Mouse (Mus musculus): ENCODE results near the gene Ccdc184. TPM values are rescaled to one million over a fixed set of nuclear protein-coding genes. Genes with fewer than 3 reads are reported as not detected.

Gene Ccdc184
- polyA plus RNA-seq, 1 experiment, result 0.18 TPM

DNA sequence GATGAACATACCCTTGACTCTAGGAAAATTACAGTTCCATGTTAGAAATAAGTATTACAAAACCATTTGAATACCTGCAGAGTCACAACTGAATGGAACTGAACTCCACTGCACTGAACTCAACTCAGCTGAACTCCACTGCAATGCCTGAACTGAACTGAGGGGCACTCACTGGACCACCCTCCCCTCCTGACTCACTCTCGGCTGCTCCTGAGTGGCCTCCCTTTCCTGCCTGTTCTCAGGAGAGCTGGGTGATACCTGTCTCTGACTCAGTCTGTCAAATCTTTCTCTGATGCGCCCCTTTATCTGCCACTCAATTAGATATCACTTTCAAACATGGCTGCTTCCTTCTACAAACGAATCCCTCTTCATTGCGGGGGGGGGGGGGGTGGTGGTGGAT is 12.8 kb upstream of the Ccdc184 start:
- Histone ChIP-seq H3K4me1 (ENCODE audit: control insufficient read depth, insufficient read depth, low read length) (no peaks in the 10 kb centered on the region), H3K27ac (ENCODE audit: insufficient read depth, low read length) (no peak overlapping the region), H3K4me3 (ENCODE audit: insufficient read depth, low read length) (no peak overlapping the region)
- TF ChIP-seq POLR2A (IDR thresholded peaks at IDR 0.05; ENCODE audit: low read depth, low read length) (no peak), CTCF (IDR thresholded peaks at IDR 0.05; ENCODE audit: borderline replicate concordance, insufficient read depth, low read length) (no peak)

DNA sequence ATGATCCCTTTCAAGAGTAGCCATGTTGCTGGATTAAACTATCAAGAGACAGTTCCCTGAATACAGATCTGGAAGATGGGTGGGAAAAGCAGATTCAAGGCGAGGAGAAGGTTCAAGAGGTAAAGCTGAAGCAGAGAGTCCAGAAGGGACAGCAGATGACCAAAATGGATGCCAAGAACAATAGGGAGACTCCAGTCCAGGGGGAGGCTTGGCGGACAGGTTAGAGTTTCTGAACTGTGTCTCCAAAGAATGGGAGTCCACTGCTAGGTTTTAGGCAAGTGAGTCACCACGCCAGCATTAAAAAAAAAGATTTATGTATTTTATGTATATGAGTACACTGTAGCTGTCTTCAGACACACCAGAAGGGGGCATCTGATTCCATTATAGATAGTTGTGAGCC is 12.3 kb upstream of the Ccdc184 start:
- Histone ChIP-seq H3K27ac (ENCODE audit: insufficient read depth, low read length) (no peak overlapping the region), H3K4me1 (ENCODE audit: control insufficient read depth, insufficient read depth, low read length) (no peaks in the 10 kb centered on the region), H3K4me3 (ENCODE audit: insufficient read depth, low read length) (no peak overlapping the region)
- TF ChIP-seq POLR2A (IDR thresholded peaks at IDR 0.05; ENCODE audit: low read depth, low read length) (no peak), CTCF (IDR thresholded peaks at IDR 0.05; ENCODE audit: borderline replicate concordance, insufficient read depth, low read length) (no peak)

DNA sequence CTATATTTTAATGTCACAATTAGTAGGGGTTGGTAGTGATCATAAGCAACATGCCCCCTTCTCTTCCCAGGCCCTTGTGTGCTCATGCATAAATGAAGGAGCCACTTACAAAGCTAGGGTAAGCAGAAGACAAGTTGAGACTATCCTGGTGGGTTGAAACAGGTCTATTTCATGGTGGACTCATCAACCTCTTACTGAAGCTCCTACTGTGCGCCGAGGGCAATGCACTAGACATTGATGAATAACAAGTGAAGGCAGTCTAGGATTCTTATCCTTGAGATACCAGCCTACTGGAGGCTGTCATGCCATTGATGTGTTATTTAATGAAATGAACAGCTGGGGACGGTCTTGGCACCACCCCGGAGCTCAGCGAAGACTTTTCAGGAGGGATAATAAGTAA is 11.7 kb upstream of the Ccdc184 start:
- H3K4me1 ChIP-seq (ENCODE audit: control insufficient read depth, insufficient read depth, low read length), result no peaks in the 10 kb centered on the region
- no peak overlapping the region for H3K4me3 ChIP-seq (ENCODE audit: insufficient read depth, low read length)
- no peak for TF ChIP-seq POLR2A (IDR thresholded peaks at IDR 0.05; ENCODE audit: low read depth, low read length)
- TF ChIP-seq CTCF (IDR thresholded peaks at IDR 0.05; ENCODE audit: borderline replicate concordance, insufficient read depth, low read length), result no peak
- peak overlapping the region; percentile 10; the same call in 1 of the 2 replicates for H3K27ac ChIP-seq (ENCODE audit: insufficient read depth, low read length)

DNA sequence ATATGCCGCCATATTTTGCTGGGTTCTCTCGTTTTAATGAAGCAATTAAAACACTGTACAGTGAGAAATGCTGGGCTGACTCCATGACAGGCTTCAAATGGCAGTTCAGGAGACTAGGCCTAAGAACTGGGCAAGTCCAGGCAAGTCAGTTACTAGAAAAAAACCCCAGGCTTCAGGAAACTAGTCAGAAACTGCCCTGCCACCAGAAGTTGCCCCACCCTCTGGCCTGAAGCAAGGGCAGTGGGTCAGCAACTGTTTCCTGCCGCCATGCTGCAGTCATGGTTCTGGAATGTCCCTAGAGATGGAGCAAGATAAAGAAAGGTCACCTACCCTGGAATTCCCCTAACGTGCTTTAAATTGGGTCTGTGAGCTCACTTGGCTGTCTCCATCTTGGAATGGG is 11.0 kb upstream of the Ccdc184 start:
- TF ChIP-seq CTCF (IDR thresholded peaks at IDR 0.05; ENCODE audit: borderline replicate concordance, insufficient read depth, low read length) (no peak), POLR2A (IDR thresholded peaks at IDR 0.05; ENCODE audit: low read depth, low read length) (no peak)
- H3K4me3 ChIP-seq (ENCODE audit: insufficient read depth, low read length), result no peak overlapping the region
- no peaks in the 10 kb centered on the region for H3K4me1 ChIP-seq (ENCODE audit: control insufficient read depth, insufficient read depth, low read length)

DNA sequence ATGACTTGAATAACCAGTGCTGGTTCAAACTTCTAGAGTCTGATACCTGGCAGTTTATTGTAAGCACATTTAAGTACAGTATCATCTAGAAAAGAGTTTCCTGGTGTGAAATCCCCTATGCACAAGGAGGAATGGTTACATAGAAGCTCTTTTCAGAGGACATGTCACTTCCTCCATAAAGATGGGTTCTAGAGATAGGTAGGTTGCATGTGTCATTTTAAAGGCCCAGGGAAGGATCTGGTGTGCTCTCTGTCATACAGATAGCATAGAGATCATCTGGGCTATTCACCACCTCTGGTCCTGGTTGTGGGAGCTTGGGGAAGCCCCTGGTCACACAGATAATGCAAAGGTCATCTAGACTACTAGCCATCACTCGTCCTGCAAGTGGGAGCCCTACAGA is 9.7 kb upstream of the Ccdc184 start:
- H3K27ac ChIP-seq (ENCODE audit: insufficient read depth, low read length), result no peak overlapping the region
- H3K4me3 ChIP-seq (ENCODE audit: insufficient read depth, low read length), result no peak overlapping the region
- H3K4me1 ChIP-seq (ENCODE audit: control insufficient read depth, insufficient read depth, low read length), result no peaks in the 10 kb centered on the region
- TF ChIP-seq POLR2A (IDR thresholded peaks at IDR 0.05; ENCODE audit: low read depth, low read length) (no peak), CTCF (IDR thresholded peaks at IDR 0.05; ENCODE audit: borderline replicate concordance, insufficient read depth, low read length) (no peak)

More for the DNA sequence above, 11.0 kb upstream of the Ccdc184 start:
- peak overlapping the region; percentile 70; the same call in 1 of the 2 replicates for H3K27ac ChIP-seq (ENCODE audit: insufficient read depth, low read length)

DNA sequence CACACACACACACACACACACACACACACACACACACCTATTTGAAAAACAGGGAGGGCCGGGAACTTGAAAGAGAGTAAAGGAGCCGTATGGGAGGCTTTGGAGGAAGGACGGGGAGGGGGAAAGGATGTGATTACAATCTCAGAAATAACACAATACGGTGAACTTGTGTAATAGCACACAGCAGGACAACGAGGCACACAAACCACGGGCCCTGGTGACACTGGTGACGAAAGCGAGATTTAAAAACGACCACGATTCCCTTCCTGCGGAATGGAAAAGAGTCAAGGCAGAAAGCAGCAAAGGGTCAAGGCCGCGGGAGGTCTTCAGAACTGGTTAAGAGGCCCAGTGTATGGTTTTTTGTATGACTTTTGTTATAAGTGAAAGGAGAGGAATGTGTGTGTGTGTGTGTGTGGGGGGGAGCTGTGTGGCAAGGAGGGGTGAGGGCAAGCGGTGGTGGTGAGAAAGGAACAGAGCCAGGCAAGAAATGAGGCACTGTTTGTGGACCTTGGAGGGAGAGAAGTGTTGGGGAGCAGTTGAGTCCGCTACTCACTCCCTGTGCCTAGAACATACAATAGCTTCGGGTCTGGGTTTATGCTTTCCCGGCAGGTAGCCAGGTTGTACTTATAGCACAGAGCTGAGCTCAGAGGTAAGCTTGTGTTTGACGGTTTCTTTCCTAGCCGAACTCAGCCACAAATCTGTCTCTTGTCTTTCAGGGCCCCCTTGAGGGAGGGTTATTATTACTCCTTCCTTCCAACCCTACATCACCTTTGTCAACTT is 5.7 kb upstream of the Ccdc184 start:
- H3K27ac ChIP-seq (ENCODE audit: insufficient read depth, low read length), result no peak overlapping the region
- H3K4me3 ChIP-seq (ENCODE audit: insufficient read depth, low read length), result no peak overlapping the region
- TF ChIP-seq CTCF (IDR thresholded peaks at IDR 0.05; ENCODE audit: borderline replicate concordance, insufficient read depth, low read length), result no peak
- no peak for TF ChIP-seq POLR2A (IDR thresholded peaks at IDR 0.05; ENCODE audit: low read depth, low read length)
- H3K4me1 ChIP-seq (ENCODE audit: control insufficient read depth, insufficient read depth, low read length), result no peaks in the 10 kb centered on the region

DNA sequence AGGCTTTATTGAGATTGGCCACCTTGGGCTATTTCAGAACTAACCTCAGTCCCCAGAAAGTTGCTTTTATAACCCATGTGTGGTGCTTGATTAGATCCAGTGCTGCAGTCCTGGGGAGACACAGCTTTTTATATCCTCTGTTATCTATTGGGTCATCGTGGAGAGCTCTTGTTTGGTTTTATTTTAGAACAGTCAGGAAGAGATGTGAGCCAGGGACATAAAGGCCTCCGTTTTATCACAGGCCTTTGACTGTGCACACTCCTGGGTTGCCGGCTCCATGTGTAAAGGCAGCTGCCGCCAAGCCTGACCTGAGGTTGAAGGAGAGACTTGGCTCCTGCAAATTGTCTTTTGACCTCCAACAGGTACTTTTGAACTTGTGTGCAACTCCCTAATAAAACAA is 4.4 kb upstream of the Ccdc184 start:
- Histone ChIP-seq H3K27ac (ENCODE audit: insufficient read depth, low read length) (no peak overlapping the region), H3K4me1 (ENCODE audit: control insufficient read depth, insufficient read depth, low read length) (no peaks in the 10 kb centered on the region), H3K4me3 (ENCODE audit: insufficient read depth, low read length) (no peak overlapping the region)
- no peak for TF ChIP-seq POLR2A (IDR thresholded peaks at IDR 0.05; ENCODE audit: low read depth, low read length)
- TF ChIP-seq CTCF (IDR thresholded peaks at IDR 0.05; ENCODE audit: borderline replicate concordance, insufficient read depth, low read length), result no peak

DNA sequence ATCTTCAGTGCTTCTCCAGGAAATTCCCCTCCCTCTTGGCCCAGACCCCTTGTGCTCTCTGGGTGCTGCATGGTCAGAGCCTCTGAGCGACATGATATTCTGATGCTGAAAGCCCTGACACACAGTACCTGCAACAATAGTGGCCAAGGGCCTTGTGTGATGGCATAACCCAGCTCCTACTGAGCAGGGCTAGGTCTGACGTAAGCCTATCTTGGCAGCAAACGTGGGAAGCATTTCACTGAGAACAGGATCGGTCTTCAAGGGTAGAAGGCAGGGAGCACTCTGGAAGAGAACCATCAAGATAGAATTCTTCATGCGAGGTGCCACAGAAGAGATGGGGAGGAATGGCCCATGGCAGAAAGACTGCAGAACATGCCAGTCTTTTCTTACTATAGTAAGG is 1.4 kb upstream of the Ccdc184 start, which contains the start of gene Asb8:
Gene Asb8, minus strand, starts transcription at position 101 of the 400 bp plus-strand sequence.
- no peak within 1 kb of the TSS for H3K27ac ChIP-seq (ENCODE audit: insufficient read depth, low read length)
- H3K4me3 ChIP-seq (ENCODE audit: insufficient read depth, low read length), result no peak within 1 kb of the TSS
- no peak for TF ChIP-seq CTCF (IDR thresholded peaks at IDR 0.05; ENCODE audit: borderline replicate concordance, insufficient read depth, low read length)
- no peaks in the 10 kb centered on the region for H3K4me1 ChIP-seq (ENCODE audit: control insufficient read depth, insufficient read depth, low read length)

DNA sequence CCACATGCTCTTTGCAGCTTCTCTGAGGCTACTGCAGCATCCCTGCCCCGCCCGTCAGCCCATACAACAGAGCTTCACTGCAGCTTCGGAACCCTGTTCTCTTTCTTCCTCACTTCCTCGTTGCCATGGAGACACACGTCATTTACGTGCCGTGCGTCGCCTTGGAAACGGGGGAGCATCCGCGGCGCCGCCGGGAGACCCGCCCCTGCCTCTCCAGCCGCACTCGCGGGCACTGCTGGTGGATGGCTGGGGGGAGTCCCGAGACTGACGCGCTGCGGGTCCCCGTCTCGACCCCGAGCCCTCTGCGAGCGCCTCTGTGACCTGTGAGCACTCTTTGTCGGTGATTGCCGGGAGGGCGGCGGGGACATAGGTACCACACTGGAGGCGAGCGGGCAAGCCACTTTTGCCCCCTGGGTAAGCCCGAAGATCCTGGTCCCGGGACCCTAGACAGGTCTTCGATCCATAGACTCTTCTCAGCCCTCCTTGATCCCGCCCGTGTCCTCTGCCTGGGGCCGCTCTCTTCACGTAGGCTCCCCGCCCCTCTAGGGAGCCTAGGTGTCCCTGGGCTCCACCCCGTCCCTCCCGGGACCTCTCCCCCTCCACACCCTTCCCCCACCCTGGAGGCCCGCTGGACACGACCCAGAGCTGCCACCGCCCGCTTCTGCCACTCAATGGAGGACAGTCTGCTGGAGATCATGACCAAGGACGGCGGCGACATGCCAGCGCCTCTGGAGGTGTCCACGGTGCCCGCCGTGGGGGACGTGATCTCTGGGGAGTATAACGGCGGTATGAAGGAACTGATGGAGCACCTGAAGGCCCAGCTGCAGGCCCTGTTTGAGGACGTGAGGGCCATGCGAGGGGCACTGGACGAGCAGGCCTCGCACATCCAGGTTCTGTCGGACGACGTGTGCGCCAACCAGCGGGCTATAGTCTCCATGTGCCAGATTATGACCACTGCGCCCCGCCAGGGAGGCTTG is 975 bp downstream of the Ccdc184 start:
- H3K27ac ChIP-seq (ENCODE audit: insufficient read depth, low read length), result no peak overlapping the region
- H3K4me3 ChIP-seq (ENCODE audit: insufficient read depth, low read length), result peak overlapping the region; percentile 31
- TF ChIP-seq POLR2A (IDR thresholded peaks at IDR 0.05; ENCODE audit: low read depth, low read length) (no peak), CTCF (IDR thresholded peaks at IDR 0.05; ENCODE audit: borderline replicate concordance, insufficient read depth, low read length) (no peak)
- no peaks in the 10 kb centered on the region for H3K4me1 ChIP-seq (ENCODE audit: control insufficient read depth, insufficient read depth, low read length)

DNA sequence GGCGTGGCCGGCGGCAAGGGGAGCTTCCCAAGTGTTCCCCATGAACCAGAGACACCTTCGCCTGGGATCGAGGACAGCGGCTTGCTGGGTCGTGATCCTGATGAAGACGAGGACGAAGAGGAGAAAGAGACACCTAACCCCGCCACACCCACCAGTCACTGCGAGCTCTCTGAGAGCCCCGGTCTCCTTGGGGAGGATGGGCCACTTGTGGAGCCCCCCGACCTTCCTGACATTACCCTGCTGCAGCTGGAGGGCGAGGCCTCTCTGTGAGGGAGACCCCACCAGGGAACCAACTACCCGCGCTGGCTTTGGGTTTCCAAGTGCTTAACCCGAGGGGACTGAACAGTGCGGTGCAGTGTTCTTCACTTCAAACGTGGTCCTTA is 1.7 kb downstream of the Ccdc184 start:
- TF ChIP-seq CTCF (IDR thresholded peaks at IDR 0.05; ENCODE audit: borderline replicate concordance, insufficient read depth, low read length) (no peak), POLR2A (IDR thresholded peaks at IDR 0.05; ENCODE audit: low read depth, low read length) (no peak)
- H3K27ac ChIP-seq (ENCODE audit: insufficient read depth, low read length), result no peak overlapping the region
- no peak overlapping the region for H3K4me3 ChIP-seq (ENCODE audit: insufficient read depth, low read length)
- no peaks in the 10 kb centered on the region for H3K4me1 ChIP-seq (ENCODE audit: control insufficient read depth, insufficient read depth, low read length)
